Mouse (Mus musculus) heart, embryonic 12.5 days (tissue): ENCODE results near the gene Mast1. TPM values are rescaled to one million over a fixed set of nuclear protein-coding genes. Genes with fewer than 3 reads are reported as not detected.
A peak's percentile ranks its signal among the peaks of the same experiment; 100 is the strongest.

ENCODE experiments used
- ATAC-seq: fragments of 200-750 bp; cut with Nextera tagmentation; 2 replicates; pipeline ENCODE4 v1.8.0; 2017; ENCODE audit warnings: moderate TSS enrichment, moderate library complexity; ENCODE audit not compliant: insufficient number of reproducible peaks, low FRiP score
- H3K27ac ChIP-seq: fragments of 300-500 bp; sonication (generic); 2 replicates; pipeline ENCODE4 v1.5.1; 2016; ENCODE audit warnings: mild to moderate bottlenecking, moderate library complexity; ENCODE audit not compliant: poor library complexity, severe bottlenecking
- H3K27me3 ChIP-seq: fragments of 300-500 bp; sonication (generic); replicated peaks from 2 replicates; pipeline ENCODE4 v1.6.1; 2016; ENCODE audit warnings: mild to moderate bottlenecking, moderate library complexity
- H3K36me3 ChIP-seq: fragments of 300-500 bp; sonication (generic); 2 replicates; pipeline ENCODE4 v1.6.1; 2016; ENCODE audit warnings: mild to moderate bottlenecking, moderate library complexity
- H3K4me1 ChIP-seq: fragments of 300-500 bp; sonication (generic); replicated peaks from 2 replicates; pipeline ENCODE4 v1.6.1; 2016; ENCODE audit warnings: mild to moderate bottlenecking
- H3K4me2 ChIP-seq: fragments of 300-500 bp; sonication (generic); 2 replicates; pipeline ENCODE4 v1.6.1; 2016; ENCODE audit warnings: mild to moderate bottlenecking, moderate library complexity
- H3K4me3 ChIP-seq: fragments of 300-500 bp; sonication (generic); 2 replicates; pipeline ENCODE4 v1.5.1; 2016; ENCODE audit warnings: mild to moderate bottlenecking
- H3K9ac ChIP-seq: fragments of 300-500 bp; sonication (generic); 2 replicates; pipeline ENCODE4 v1.6.1; 2016; ENCODE audit warnings: mild to moderate bottlenecking, moderate library complexity
- H3K9me3 ChIP-seq: fragments of 300-500 bp; sonication (generic); replicated peaks from 2 replicates; pipeline ENCODE4 v1.6.1; 2016; ENCODE audit warnings: mild to moderate bottlenecking, moderate library complexity
- WGBS: fragments of 180-500 bp; shearing (Covaris S2); methylation state at CpG from one replicate; pipeline ENCODE4 v1.1.7; 2016; 5-methylcytosine and 5-hydroxymethylcytosine counted together
- polyA plus RNA-seq: library from polyadenylated mRNA; unstranded; fragments of >200 nt; fragmentation: Nextera tagmentation; extraction: Ambion mirVana; gene quantifications from 2 replicates; pipeline ENCODE4 v1.2.1, GENCODE M21; 2016

Gene Mast1
- polyA plus RNA-seq, 1 experiment from 2014 or later = 0.24 TPM

GRCm38 (mm10) chr8:84892993-84893708 lies 44.0 kb downstream of the Mast1 start:
- H3K9me3 ChIP-seq = no peaks in the 10 kb centered on the region
- 11% methylated on average over 31 of the region's 31 CpGs for WGBS
- peak overlapping the region; percentile 85 for H3K4me3 ChIP-seq
- H3K9ac ChIP-seq = peak overlapping the region; percentile 82
- no peak overlapping the region for H3K27ac ChIP-seq
- ATAC-seq = peak; percentile 17
- peaks cover 23% of the 10 kb centered on the region for H3K36me3 ChIP-seq
- no peaks in the 10 kb centered on the region for H3K27me3 ChIP-seq
- peak overlapping the region; percentile 94 for H3K4me2 ChIP-seq
- H3K4me1 ChIP-seq = peaks cover 13% of the 10 kb centered on the region

DNA sequence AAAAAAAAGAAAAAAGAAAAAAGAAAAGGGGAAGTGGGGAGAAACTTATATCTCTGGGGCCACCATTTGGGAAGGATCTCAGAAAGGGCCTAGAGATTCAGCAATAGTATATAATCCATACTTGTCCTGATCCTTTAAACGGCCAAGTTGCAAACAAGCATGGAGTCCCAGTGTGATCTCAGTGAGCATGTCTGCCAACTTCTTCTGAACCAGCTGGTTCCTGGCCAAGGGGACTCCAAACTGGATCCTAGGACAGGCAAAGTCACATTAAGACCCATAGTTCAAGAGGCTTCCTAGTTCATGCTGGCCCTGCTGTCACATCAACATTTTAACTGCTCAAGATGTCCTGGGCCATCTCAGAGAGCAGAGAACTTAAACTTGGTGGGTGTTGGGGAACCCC lies 48.0 kb downstream of the Mast1 start:
- no peak overlapping the region for H3K4me3 ChIP-seq
- H3K27ac ChIP-seq = no peak overlapping the region
- H3K9me3 ChIP-seq = no peaks in the 10 kb centered on the region
- no peak overlapping the region for H3K4me2 ChIP-seq
- 88% methylated on average over 1 of the region's 1 CpGs for WGBS
- H3K36me3 ChIP-seq = peaks cover 49% of the 10 kb centered on the region
- H3K27me3 ChIP-seq = no peaks in the 10 kb centered on the region
- no peak for ATAC-seq
- H3K4me1 ChIP-seq = peaks cover 10% of the 10 kb centered on the region
- H3K9ac ChIP-seq = no peak overlapping the region

DNA sequence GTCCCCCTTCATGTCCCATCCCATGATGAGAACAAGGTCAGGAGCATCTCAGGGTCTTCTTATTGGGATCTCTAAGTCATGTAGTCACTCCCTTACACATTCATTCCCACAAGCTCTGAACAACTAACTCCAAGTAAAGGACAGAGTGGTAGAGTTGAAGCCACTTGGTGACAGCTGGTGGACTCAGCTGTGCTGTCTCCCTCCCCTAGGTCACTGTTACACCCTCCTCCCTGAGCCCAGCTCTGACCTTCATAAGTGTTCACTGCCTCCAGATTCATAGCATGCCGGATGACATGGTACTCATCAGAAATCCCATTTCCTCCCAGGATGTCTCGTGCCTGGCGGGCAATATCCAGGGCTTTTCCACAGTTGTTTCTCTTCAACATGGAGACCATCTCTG lies 48.9 kb downstream of the Mast1 start:
- no peak for ATAC-seq
- no peak overlapping the region for H3K27ac ChIP-seq
- H3K4me1 ChIP-seq = peaks cover 10% of the 10 kb centered on the region
- WGBS = 97% methylated on average over 3 of the region's 3 CpGs
- H3K4me3 ChIP-seq = no peak overlapping the region
- H3K9me3 ChIP-seq = no peaks in the 10 kb centered on the region
- no peak overlapping the region for H3K4me2 ChIP-seq
- H3K9ac ChIP-seq = no peak overlapping the region
- H3K36me3 ChIP-seq = peaks cover 49% of the 10 kb centered on the region
- no peaks in the 10 kb centered on the region for H3K27me3 ChIP-seq

DNA sequence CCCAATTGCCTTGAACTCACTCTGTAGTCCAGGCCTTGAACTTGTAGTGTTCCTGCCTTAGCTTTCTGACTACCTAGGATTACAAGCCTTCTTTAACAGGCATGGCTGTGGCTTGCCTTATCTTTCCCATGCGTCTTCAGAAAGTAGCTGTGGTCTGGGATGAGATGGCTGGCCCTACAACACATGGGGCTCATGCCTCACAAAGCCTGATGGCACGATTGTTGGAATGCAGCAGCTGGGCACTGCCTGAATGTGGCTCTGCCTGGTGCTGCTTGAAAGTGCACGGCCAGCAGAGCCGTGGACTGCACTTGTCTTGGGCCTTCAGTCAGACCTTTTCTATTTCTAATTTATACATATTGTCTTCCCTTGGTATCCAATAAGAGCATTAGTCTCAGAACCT lies 52.4 kb downstream of the Mast1 start:
- H3K27me3 ChIP-seq = no peaks in the 10 kb centered on the region
- no peak overlapping the region for H3K27ac ChIP-seq
- no peaks in the 10 kb centered on the region for H3K9me3 ChIP-seq
- ATAC-seq = no peak
- H3K4me2 ChIP-seq = no peak overlapping the region
- peaks cover 40% of the 10 kb centered on the region for H3K36me3 ChIP-seq
- no peak overlapping the region for H3K4me3 ChIP-seq
- H3K9ac ChIP-seq = no peak overlapping the region
- WGBS = 80% methylated on average over 4 of the region's 4 CpGs
- no peaks in the 10 kb centered on the region for H3K4me1 ChIP-seq

GRCm38 (mm10) chr8:84878915-84879314 lies 58.2 kb downstream of the Mast1 start:
- H3K9me3 ChIP-seq = no peaks in the 10 kb centered on the region
- H3K4me2 ChIP-seq = no peak overlapping the region
- no peak overlapping the region for H3K9ac ChIP-seq
- H3K36me3 ChIP-seq = no peaks in the 10 kb centered on the region
- no peaks in the 10 kb centered on the region for H3K27me3 ChIP-seq
- no peak for ATAC-seq
- no peaks in the 10 kb centered on the region for H3K4me1 ChIP-seq
- no peak overlapping the region for H3K4me3 ChIP-seq
- no peak overlapping the region for H3K27ac ChIP-seq
- 65% methylated on average over 1 of the region's 1 CpGs for WGBS

- Histone ChIP-seq H3K9me3 (no peaks in the 10 kb centered on the region), H3K9ac (no peak overlapping the region), H3K4me1 (peaks cover 6% of the 10 kb centered on the region), H3K27me3 (peaks cover 4% of the 10 kb centered on the region; the same call in 1 of the 2 replicates), H3K4me3 (no peak overlapping the region), H3K27ac (no peak overlapping the region), H3K4me2 (no peak overlapping the region), H3K36me3 (no peaks in the 10 kb centered on the region)
- ATAC-seq = no peak
- WGBS = 73% methylated on average over 3 of the region's 3 CpGs
These were observed 59.7 kb downstream of the Mast1 start for GRCm38 (mm10) chr8:84877297-84878035.

- ATAC-seq = no peak
- Histone ChIP-seq H3K36me3 (peaks cover 8% of the 10 kb centered on the region), H3K9me3 (no peaks in the 10 kb centered on the region), H3K9ac (no peak overlapping the region), H3K4me3 (no peak overlapping the region), H3K27me3 (peaks cover 4% of the 10 kb centered on the region; the same call in 1 of the 2 replicates), H3K27ac (no peak overlapping the region), H3K4me1 (peaks cover 15% of the 10 kb centered on the region), H3K4me2 (no peak overlapping the region)
- 81% methylated on average over 3 of the region's 3 CpGs for WGBS
These were observed 62.8 kb downstream of the Mast1 start for GRCm38 (mm10) chr8:84874339-84874738.

GRCm38 (mm10) chr8:84873016-84873415 lies 64.1 kb downstream of the Mast1 start:
- Histone ChIP-seq H3K4me2 (peak overlapping the region; percentile 95), H3K27ac (no peak overlapping the region), H3K27me3 (peaks cover 4% of the 10 kb centered on the region; the same call in 1 of the 2 replicates), H3K9ac (peak overlapping the region; percentile 70; the same call in 1 of the 2 replicates), H3K36me3 (peaks cover 21% of the 10 kb centered on the region), H3K4me3 (peak overlapping the region; percentile 52), H3K9me3 (no peaks in the 10 kb centered on the region), H3K4me1 (peaks cover 15% of the 10 kb centered on the region)
- ATAC-seq = no peak
- WGBS = 77% methylated on average over 4 of the region's 4 CpGs

DNA sequence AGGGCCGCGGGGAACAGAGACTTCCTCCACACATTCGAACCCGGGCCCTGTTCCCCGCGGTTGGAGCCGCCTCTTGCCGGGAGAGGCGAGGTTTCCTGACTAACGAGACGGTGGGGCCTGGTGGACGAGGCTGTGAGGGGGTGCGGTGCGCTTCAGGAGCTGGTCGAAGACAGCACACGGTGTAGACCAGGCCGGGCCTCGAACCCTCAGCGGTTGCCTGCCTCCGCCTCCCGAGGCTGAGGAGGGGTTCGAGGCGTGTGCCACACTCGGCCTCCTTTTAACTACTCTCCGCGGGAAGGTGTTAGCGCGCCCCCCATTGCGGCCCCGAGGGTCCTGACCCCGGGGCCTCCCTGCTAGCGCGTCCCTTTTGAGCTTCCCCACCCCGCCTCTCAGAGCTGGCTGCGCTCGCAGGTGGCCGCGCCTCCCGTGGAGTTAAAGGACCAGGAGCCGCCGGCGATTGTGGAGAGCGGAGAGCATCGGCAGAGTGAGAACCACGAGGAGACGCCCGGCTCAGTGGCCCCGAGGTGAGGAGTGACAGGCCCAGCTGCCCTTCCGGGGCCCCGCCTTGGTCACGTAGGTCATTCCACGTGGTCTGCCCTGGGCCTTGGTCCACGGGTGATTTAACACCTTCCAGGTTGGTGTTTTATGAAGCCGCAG lies 64.7 kb downstream of the Mast1 start:
- 2% methylated on average over 53 of the region's 54 CpGs for WGBS
- Histone ChIP-seq H3K9me3 (no peaks in the 10 kb centered on the region), H3K27ac (no peak overlapping the region), H3K4me3 (peak overlapping the region; percentile 52), H3K27me3 (peaks cover 4% of the 10 kb centered on the region; the same call in 1 of the 2 replicates), H3K9ac (peak overlapping the region; percentile 70), H3K36me3 (peaks cover 27% of the 10 kb centered on the region), H3K4me2 (peak overlapping the region; percentile 95), H3K4me1 (peaks cover 15% of the 10 kb centered on the region)
- ATAC-seq = peak; percentile 57

GRCm38 (mm10) chr8:84871376-84872308 lies 65.5 kb downstream of the Mast1 start, which contains the start of gene Syce2:
Syce2 (plus strand) TSS chr8:84872111.
- peaks cover 15% of the 10 kb centered on the region for H3K4me1 ChIP-seq
- no peak within 1 kb of the TSS for H3K27ac ChIP-seq
- peak within 1 kb of the TSS; percentile 52 for H3K4me3 ChIP-seq
- 12% methylated on average over 45 of the region's 46 CpGs for WGBS
- H3K36me3 ChIP-seq = peaks cover 35% of the 10 kb centered on the region
- peak within 1 kb of the TSS; percentile 70 for H3K9ac ChIP-seq
- peak within 1 kb of the TSS; percentile 95 for H3K4me2 ChIP-seq
- peak; percentile 80 for ATAC-seq
- no peaks in the 10 kb centered on the region for H3K9me3 ChIP-seq
- peaks cover 4% of the 10 kb centered on the region; the same call in 1 of the 2 replicates for H3K27me3 ChIP-seq
